Mouse (Mus musculus): ENCODE results near the gene Cyp4x1.
"Not testable (repeated sequence)": the region's sequence is repeated elsewhere in the genome, so short reads cannot be mapped to it uniquely, and the experiment has no call there.

Gene Cyp4x1

DNA sequence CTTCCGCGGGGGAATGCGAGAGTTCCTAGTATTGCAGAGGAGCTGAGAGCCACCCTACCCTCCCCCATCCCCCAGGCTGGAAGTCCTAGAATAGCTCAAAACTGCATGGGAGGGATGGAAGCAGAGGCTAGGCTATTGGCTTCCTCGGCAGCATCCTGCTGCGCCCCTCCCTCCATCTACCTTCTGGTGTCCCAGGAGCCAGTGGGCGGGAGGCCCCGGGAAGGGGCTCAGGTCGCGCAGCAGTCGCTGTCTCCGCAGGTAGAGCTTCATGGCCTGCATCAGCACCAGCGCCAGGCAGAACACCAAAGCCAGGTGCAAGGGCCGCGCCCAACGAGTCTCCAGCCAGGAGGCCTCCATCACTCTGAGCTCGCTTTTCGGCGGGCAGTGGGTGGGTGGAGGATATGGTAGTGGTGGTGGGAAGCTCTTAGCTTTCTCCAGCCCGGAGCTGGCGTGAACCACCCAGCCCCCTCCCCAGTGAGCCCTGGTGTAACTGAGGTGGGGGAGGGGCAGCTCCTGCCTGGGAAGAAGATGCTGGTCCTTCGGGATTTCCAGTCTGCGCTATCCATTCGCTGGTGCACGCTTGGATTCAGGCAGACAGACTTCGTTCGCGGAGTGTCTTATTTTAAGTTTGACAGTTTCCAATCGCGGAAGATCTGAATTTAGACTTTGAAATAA, at the start of gene Cyp4x1:
Cyp4x1 (minus strand) TSS at position 661 of the 675 bp plus-strand sequence.
- no peak for DNase-seq

DNA sequence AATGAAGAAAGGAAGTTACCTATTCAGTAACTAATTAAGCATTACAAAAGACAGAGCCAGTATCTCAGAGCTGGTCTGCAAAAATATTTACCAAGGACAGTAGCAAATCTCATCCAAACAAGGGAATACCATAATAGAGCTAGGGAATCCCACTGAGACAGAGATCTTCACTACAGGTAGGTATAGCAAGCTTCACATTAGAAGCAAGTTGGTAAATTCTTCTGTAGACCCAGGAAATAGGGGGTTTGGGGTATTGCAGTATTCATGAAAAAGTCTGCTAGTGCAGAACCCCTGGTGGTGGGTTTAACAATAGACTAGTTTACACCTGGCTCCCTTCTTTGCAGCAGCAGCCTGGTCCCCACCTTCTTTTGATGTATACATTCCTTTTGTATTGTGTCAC, 42.1 kb upstream of the Cyp4x1 start:
- not testable (repeated sequence) for DNase-seq

DNA sequence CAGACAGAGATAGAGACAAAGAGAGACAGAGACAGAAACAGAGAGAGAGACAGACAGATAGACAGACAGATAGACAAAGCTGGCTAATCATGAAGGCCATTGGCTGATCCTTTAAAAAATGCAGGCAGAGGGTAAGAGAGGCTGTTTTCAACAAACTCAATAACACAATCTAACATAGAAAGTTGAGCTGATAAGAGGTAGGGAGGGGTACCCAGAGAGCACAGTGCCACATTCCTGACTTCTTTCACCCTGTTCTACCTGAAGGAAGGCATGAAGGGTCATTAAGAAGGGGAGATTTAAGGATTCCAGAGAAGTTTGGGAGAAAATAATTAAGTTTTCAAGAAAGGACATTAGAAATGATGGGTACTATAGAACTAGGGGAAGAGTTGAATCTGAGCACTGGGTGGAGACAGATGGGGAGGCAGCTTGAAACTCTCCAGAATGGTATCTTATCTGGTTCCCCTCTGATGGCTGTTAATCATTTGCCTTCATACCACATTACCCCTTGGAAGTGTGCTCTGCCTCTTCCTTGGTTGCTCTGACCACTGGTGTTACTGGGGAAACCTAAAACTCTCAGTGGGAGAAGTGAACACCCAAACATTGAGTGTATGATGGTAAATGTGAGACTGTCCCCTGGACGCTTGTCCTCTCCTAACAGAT, 40.7 kb upstream of the Cyp4x1 start:
- no peak for DNase-seq

DNA sequence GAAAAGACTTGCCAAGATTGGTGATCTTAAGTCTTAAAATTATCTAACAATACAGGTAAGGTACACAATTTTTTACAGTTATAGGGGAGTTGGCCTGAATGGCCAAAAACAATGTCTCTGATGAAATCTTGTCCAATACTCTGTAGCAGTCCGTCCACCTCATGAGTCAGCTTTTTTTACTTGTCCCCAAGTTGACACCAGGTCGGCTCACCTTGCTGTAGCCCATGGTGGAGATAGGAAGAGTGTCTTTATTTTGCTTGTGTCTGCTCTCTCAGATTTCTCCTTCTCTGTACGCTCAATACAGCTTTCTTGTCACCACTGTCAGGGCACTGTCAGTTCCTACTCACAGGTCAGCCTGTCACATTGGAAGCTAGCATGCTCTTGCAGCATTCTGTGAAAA, 24.9 kb upstream of the Cyp4x1 start:
- not testable (repeated sequence) for DNase-seq

DNA sequence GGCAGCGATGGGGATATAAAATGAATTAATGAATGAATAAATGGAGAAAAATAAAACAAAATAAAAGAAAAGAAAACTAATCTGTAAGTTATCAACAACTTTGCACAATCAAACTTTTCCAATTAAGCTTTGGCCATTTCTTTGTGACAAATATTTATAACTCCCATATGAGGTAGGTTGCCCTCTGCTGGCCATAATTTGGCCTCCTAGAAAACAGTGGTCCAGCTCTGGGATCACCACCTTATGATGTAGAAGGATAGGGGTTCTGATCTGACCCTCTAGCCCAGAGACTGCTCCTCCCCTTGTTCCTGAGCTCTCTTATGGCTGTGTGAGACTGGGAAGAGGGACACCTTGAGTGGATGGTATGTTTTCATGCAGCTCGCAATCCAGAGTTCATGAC, 20.6 kb upstream of the Cyp4x1 start:
- DNase-seq, result peak in 1 of 2 experiments; percentile 48

DNA sequence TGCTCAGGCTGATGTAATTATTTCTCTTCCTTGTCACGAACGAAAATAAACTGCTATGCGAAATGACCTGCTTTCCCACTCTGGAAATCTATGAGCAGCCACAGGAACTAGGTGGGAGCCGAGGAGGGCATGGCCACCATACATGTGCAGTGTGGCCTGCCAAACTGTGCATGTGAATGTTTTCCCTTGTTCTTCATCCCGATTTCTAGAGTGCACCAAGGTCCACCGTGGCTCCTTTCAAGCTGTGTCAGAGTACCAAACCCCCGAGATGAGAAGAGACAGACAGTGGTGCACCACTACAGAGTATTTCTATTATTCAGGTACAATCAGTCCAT, 182 bp upstream of the Cyp4x1 start:
- no peak for DNase-seq

DNA sequence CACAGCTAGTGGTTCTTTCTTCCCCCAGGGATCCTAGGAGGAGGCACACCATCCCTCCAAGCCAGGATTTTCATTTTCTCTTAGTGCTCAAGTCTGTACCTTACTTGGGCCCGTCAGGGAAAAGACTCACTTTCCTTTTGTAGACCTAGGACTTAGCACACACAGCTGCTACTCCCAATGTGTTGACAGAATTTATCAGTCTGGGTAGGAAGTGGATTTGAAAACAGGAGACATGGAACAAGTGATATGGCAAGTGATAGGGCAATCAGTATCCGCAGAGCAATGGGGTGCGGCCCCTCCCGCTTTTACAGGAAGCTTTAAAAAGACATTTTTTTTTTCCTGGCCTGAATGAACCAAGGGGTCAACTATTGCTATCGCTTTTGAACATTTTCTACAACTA, 996 bp downstream of the Cyp4x1 start:
- no peak for DNase-seq

DNA sequence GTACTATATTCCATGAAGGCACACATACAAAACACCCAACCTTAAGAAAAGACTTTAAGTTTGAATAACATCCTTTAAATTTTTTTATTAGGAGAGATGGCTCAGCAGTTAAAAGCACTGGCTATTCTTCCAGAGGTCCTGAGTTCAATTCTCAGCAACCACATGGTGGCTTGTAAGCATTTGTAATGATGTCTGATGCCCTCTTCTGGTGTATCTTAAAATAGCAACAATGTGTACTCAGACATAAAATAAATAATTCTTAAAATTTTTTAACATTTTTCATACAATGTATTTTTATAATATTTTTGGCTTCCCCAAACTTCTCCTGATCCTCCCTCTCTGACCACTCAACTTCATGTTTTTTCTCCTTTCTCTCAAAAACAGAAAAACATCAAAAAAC, 9.4 kb downstream of the Cyp4x1 start:
- no peak for DNase-seq

DNA sequence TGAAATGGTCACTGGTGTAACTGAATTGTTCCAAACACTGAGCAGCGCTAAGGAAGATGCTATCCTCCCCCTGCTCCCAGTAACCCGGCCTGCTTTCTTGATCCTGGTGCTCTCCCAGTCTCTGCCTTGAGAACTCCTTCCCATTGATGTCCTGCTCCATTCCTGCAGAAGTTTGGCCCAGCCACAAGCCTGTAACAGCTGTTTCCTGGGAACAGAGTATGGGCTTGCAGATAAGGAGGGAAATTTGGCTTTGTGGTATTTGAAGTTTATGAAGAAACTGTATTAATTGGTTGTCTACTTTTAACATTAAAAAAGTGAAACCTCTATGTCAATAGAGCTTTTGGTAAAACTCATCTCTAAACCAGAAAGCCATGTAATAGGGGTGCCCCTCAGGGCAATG, 10.6 kb downstream of the Cyp4x1 start:
- no peak for DNase-seq

DNA sequence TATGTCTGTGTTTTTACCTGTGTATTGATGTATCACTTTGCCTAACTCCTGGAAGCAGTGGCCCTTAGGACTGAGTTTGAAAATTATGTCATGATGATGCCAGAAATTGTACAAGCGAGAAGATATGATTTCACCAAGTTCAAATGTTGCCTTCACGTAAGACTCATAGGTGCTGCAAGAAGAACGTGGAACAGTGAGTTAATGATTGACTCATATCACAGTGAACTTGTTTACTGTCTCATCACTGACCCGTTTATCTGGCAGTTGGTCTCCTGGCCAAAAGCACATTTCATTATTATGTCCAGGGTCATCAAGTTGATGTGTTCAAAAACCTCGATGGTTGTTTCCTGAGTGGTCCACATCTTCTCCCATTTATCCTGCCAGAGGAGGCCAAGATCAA, 12.5 kb downstream of the Cyp4x1 start:
- DNase-seq, result peak in 1 of 2 experiments; percentile 27

DNA sequence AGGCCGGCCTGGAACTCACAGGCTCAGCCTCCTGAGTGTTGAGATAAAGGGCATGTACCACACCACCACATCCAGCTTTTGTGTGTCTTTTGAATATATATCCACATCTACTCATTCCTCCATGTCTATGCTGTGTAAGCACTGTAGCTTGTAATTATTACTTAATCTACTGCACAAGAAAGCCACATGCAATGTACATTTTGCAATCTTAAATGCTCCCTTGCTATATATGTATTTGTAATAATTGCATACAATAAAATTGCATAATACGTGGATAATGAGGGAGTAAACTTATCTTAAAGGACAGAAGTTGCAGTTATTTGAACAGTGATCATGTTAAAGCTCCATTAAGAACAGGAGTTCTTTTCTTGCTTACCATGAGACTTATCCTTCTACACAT, 12.9 kb downstream of the Cyp4x1 start:
- DNase-seq, result no peak

DNA sequence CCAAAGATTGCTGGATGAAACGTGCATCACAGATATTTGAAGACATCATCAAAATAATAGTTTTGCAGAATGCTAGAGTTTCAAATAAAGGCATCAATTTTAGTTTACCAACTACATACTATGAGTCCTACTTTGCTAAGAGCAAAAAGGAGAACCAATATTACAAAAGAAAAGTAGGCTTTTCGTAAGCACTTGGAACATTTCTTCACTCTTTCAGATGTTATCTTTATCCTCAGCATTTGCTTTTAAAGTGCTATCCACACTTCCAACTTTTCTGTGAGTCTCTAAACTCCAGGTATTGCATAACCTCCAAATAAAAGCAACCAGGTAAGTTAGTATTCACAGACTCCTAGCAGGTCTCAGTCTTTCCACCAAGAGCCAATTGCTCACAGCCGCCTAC, 14.4 kb downstream of the Cyp4x1 start:
- DNase-seq, result no peak

DNA sequence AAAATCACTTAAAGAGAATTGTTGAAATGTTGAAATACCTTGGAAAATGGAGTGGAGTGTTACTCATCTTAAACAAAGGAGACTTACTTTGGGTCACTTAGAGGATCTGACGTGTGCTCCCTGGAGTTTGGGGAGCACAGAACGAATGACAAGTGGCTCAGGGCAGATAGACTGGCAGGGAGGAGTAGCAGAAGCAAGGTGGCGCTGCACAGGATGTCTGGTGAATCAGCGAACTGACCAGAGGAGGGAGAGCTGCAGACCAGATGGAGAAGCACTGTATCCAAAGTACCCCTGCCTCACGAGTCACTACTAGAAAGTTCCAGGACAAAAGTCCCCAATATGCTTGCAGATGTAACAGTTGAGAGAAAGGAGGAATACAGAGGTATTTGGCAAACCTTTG, 20.8 kb downstream of the Cyp4x1 start:
- no peak for DNase-seq

DNA sequence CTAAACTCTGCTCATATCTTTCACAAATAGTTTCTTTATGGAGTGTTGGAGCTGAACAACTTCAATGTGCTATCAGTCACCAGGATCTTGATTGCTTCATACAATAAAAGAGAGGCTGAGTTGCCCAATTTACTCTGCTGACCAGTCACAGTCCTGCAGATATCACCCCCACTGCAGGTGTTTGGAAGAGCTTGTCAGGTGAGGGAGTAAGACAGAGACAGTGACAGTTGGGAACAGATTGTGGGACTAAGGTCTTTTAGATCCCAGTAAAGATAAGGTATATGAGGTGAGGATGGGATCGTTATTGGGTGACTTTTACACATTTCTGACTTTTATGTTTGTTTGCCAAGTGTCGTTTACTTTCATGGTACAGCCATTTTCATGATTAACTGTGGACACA, 22.9 kb downstream of the Cyp4x1 start:
- no peak for DNase-seq

DNA sequence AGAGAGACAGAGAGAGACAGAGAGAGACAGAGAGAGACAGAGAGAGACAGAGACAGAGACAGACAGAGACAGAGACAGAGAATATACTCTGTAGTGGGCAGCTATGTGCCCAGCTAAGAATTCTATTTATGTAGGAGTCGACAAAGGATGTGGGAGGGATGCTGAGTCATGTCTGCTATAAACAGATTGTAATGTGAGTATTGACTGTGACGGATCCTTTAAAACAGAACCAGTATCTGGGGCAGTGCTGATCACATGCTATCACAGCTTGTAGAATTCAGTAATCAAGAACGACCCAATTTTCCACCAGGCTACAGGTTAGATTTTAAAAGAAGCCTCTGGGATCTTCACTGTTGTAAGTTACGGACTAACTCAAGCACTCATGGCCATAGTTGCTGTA, 30.6 kb downstream of the Cyp4x1 start:
- no peak for DNase-seq

DNA sequence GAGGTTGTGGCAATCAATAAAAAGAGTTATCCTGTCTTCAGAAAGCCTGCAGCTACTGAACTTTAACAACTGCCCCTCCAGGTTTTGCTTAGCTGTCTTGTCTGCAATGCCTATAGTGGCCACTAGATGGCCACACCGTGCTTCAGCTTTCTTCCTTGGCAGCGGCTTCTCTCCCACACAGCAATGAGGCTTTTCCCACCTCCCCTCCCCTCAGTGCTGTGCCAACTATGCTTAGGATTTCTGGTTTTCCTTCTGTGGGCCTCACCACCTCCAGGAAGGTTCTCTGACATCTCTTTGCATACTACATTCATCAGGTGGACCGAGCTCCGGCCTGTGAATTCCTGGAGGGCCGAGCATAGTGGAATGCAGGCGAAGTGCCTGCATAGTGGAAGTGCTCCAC, 32.4 kb downstream of the Cyp4x1 start:
- peak; percentile 56 to 82 for DNase-seq

DNA sequence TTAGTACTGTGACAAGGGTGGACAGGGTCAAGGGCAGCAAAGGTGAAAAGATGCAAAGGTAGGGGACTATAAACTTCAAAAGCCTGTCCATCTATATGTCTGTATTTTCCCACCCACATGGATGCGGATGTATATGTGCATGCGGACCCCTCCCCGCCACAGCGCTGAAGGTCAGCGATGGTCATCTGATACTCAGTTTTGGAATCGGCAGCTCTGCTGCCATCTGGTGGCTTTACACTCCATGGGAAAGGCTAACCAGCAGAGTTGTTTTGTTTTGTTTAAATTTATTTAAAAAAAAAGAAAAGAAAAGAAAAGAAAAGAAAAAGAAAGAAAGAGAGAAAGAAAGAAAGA, 37.0 kb downstream of the Cyp4x1 start:
- peak; percentile 31 to 81 for DNase-seq

DNA sequence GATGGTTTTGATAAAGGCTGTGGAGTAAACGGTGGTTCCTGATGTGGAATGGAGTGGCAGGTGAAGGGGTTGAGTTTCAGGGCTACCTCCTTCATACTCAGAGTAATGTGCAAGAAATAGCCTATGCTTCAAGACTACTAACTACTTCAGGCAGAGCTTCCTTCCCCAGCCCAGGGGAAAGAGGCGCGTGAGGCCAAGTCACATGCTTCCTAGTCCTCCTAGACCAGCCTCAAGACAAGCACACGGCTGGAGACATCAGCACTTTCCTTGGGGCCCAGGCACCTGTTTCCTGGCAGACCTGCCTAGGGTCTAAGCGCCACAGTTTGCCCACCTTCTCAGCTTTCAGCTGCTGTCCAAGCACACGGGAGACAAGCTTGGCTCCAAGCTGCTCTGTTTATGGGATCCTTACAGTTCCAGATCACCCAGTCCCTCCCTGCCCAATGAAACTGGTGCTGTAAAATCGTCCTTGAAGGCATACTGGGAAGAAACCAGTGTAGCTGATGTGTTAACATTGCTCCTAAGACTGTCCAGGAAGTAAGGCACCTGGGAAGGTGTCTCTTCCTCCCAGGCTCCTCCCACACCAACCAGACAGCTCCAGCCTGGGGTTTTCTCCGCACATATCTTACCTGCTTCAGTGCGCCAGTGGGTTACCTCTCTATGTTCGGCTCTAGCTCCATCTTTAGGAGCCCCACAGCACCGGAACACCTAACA, 37.5 kb downstream of the Cyp4x1 start:
- DNase-seq, result peak; percentile 60 to 65

DNA sequence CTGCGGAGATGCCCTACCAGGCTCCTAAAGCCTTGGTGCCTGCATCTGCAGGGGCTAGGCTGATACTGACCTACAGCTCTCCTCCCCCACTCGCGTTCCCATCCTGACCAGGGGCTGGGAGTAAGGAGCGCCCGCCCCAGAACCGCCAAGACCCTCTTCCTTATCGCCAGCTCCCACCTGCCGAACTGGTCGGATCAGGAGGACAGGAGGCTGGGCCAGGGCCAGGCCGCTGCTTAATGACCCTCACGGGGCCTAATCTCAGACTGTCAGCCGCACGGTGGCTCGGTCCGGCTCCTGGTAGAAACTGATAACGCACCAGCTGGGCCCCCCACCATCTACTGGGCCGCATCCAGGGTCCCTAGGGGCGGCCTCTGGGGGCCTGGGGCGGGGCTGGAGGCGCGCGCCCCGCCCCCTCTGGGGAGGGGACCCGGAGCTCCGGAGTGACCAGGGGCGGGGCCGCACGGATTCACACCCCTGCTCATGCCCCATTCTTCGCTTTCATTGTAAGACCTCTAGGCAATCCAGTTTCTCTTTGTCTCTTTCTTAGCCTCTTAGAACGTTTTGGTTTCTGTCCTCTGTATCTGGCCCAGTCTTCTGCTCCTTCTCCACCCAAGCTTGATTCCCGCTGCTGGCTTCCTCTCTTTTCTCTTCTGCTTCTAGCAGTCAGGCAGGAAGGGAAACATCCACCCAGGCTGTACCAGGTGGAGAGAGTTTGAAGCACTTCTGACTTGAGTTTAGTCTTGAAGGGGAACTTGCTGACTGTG, 38.2 kb downstream of the Cyp4x1 start:
- peak; percentile 70 to 84 for DNase-seq

DNA sequence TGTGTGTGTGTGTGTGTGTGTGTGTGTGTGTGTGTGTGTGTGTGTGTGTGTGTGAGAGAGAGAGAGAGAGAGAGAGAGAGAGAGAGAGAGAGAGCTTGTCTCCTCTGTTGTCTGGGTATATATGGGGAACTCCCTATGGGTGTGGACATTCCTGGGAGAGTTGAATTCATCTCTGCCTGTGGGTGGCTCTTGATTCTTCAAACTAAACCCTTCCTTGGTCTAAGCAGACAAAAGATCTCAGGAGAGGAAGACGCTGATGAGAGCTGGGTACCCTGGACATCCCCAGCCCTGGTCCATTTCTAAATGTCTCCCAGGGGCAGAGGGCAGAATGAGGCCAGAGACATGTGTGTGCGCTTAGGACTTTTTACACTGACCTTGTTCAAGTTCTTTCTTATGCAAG, 40.0 kb downstream of the Cyp4x1 start:
- DNase-seq, result peak; percentile 25 to 27

DNA sequence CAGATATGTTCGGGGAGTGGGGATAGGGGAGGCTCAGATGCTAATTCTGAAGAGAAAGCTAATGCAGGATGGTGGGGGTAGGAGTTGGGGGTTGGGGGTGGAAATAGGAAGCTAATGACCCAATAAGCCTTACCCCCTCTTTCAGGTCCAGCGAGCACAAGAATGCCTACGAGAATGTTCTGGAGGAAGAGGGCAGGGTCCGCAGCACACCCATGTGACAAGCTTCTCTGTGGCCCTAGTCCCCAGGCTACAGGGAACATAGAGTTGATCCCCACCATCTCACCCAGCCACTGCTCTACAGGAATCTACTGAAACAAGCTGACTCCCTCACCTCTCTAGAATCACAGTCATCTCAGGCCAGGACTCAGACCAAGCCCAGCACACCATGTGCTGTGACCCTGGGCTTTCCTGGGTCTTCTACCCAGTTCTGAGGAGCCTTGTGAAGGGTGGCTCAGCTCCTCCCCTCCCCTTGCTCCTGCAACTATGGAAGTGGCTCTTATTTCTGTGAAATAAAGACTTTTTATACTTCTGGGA, 40.7 kb downstream of the Cyp4x1 start:
- DNase-seq, result peak; percentile 72 to 84

DNA sequence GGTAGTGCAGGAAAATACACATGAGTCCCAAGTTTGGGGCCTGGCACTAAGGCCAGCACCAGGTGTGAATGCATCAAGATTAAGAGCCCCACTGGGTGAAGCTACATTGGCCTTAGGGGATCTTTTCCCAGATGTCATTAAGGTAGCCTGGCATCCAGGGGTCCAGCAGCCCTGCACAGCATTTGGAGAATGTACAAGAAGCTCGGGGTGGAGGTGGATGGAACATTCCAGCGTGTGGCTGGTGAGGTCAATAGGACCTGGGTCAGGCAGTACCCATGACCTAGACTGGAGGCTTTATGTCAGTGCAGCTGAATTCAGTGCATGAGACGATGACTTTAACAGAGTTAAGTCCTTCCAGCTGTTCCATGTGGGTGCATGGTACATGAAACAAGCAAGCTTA, 42.3 kb downstream of the Cyp4x1 start:
- DNase-seq, result peak; percentile 35 to 37

DNA sequence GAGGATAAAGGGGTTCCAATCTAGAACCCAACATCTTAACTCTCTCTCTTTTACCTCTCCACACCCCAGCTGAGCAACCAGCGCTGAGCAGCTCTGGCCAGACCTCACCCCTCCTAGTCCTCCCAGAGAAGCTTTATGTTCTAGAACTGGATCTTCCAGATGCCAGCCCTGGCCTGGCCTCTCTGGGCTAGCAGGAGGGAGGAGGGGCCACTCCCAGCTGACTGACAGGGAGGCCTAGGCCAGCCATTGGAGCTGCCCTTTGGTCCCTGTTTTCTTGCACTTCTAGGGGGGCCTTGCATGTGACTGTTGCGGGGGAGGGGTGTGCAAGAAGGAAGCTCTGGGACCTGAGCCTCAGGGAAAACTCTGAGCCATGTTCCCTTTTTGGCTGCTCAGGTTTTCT, 43.5 kb downstream of the Cyp4x1 start:
- peak; percentile 87 to 90 for DNase-seq

All from kidney, postnatal 36 days (tissue).